Mouse (Mus musculus) cerebellum, postnatal 36 days (tissue): ENCODE measurements around the gene Ubtd2.

Experiments
- DNase-seq, 2 experiments: peaks; one replicate each; pipeline ENCODE4 v3.0.0; 2021 to 2022; ENCODE audit warnings: mixed read lengths in 2 of 2

Gene Ubtd2

DNA sequence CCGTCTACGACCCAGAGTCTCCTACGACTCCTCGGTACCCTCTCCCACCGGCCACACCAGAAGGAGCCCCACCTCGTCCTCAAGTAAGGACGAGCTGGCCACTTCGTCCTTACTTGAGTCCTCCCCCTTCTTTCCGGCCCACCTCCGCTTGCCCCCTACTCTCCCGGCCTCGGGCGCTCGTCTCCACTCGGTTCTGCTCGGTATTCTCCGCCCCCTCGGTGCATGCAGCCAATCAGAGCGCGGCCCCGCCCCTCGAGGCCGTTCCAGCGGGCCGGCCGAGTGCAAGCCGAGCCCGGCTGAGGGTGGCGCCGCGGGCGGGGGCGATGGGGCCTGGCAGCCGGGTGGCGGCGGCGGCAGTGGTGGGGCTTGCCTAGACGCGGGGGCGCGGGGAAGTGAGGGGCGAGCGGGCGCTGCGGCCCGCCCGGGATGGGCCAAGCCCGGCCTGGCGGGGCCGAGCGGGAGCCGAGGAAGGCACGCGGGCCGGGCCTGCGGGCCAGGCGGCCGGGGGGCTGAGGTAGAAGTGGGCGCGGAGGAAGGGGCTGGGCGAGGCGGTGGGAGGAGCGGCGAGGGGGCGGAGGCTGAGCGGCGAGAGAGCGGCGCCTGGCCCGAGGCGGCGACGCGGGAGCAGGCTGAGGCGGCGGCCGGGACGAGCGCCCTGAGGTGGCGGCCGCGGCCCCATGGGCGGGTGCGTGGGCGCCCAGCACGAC lies at the start of gene Ubtd2:
Ubtd2 (plus strand) TSS at position 571 of the 707 bp plus-strand sequence.
- peak; percentile 98 for DNase-seq

DNA sequence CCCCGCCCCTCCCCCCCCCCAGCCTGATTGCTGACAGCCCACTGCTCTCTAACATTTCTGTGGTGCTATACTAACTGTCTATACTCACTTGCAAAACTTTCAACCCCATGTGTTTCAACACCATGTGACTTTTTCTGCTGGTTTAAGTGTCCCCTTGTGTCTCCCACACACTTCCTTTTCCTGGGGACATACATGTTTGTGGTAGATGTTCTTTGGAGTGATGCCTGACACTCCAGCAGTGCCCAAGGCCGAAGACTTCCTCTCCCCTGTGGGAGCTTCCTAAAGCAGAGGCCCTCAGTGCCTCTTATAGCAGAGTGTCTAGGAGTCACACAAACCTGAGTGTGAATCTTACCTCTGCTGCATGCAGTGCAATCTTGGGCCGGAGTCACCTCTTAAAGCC lies 47.3 kb upstream of the Ubtd2 start:
- no peak for DNase-seq

GRCm38 (mm10) chr11:32409052-32409451 lies 46.1 kb upstream of the Ubtd2 start:
- no peak for DNase-seq

GRCm38 (mm10) chr11:32409823-32410562 lies 45.2 kb upstream of the Ubtd2 start:
- no peak for DNase-seq

DNA sequence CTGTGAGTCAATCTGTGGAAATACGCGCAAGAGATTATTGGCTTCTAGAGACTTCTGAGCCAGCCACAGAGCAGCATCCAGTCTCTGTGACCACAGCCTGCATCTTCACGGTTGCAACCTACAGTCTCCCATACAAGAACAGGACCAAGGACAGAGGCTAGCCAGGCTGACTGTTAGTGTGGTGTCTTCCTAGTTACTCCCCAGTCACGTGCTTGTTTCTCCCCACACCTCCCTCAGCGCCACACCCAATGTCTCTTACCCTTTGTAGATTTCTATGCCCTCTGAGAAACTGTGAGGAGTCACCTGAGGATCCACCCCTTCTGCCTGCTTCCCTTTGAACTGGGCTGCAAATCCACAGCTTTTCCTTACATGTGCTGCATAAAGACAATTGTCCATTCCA lies 35.2 kb upstream of the Ubtd2 start:
- no peak for DNase-seq

DNA sequence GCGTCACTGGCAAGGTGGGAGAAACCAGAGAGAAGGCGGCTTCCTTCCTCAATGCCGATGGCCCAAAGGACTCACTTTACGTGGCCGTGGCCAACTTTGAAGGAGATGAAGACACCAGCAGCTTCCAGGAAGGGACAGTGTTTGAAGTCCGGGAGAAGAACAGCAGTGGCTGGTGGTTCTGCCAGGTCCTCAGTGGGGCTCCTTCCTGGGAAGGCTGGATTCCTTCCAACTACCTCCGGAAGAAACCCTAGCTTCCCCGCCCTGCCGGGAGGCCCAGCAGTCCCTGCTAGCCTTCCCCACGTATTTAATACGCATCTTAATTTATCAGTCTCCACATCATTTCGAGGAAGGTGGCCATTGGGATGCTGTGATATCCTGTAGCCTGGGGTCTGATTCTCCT lies 31.9 kb upstream of the Ubtd2 start:
- DNase-seq, result peak; percentile 34 to 36

DNA sequence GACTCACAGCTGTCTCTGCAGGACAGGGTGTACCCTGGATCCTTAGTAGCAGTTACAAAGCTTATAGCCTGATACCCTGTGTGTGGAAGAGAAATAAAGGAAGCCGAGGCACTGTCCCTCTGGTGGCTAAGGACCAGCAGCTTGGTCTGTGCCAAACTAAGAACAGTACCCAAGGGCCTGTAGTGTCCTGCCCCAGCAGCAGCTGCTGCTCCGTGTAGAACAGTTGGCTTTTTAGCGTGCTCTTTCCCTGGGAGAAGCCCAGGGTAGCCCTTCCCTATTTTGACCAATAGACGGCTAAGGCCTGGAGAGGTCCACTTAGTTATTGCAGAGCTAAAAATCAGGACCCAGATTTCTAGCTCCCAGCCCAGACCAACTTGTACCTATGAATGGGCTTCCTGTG lies 30.6 kb upstream of the Ubtd2 start:
- DNase-seq, result no peak

GRCm38 (mm10) chr11:32425043-32425658 lies 30.0 kb upstream of the Ubtd2 start:
- no peak for DNase-seq

GRCm38 (mm10) chr11:32427537-32427936 lies 27.6 kb upstream of the Ubtd2 start:
- DNase-seq, result no peak

- no peak for DNase-seq
These were observed 19.6 kb upstream of the Ubtd2 start for GRCm38 (mm10) chr11:32435410-32436060.

- DNase-seq, result no peak
These were observed 12.6 kb upstream of the Ubtd2 start for GRCm38 (mm10) chr11:32442576-32442975.

DNA sequence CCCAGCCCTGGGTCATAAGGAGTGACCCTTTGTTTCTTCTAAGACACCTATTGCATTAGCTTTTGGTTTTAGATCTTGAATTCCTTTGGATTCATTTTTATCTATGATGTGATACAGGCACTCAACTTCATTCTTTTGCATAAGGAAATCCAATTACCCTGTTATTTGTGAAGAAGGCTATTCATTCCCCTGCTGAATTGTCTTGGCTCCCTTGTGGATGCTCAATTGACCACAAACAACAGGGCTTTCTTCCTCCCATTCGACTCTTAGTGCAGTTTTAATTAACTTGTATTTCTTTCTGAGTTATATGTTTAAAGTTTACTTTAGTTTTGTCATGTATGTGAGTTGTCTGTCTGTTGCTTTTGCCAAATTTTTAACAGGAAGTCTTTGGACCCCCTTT lies 10.9 kb upstream of the Ubtd2 start:
- DNase-seq, result no peak

DNA sequence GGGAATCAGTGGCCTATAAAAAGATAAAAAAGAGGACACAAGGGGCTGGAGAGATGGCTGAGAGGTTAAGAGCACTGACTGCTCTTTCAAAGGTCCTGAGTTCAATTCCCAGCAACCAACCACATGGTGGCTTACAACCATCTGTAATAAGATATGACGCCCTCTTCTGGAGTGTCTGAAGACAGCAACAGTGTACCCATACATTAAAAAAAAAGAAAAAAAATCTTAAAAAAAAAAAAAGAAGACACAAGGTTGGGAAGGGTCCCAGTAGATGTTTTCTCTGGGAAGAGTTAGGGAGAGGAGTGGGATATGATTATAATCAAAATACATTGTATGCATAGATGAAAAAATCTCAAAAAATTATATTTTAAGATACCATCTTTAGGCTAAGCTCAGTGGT lies 10.0 kb upstream of the Ubtd2 start:
- DNase-seq, result no peak

DNA sequence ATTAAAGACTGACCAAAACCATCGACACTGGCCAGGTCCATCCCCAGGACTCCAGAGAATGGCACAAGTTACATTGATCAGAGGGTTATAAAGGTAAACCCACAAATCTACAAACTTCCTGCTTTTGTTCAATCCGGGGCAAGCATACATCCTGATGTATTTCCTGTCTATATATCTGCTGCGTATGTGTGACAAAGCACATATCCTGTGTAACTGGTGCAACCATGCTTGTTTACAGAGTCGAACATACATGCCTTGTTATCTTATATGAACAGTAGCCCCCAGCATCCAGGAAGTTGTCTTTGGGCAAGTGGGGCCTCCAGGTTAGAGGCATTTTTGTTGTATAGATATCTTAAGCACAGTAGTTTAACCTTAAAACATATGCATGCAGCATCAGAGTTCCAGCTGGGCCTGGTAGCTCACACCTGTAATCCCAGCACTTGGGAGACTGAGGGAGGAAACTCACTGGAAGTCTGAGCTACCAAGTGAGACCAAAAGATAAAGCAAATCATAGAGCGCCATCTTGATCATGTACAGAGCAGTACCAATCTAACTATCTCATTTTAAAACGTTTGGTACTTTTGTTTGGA lies 9.4 kb upstream of the Ubtd2 start:
- DNase-seq, result no peak

- peak; percentile 52 to 62 for DNase-seq
These were observed 5.0 kb upstream of the Ubtd2 start for GRCm38 (mm10) chr11:32450216-32450615.

DNA sequence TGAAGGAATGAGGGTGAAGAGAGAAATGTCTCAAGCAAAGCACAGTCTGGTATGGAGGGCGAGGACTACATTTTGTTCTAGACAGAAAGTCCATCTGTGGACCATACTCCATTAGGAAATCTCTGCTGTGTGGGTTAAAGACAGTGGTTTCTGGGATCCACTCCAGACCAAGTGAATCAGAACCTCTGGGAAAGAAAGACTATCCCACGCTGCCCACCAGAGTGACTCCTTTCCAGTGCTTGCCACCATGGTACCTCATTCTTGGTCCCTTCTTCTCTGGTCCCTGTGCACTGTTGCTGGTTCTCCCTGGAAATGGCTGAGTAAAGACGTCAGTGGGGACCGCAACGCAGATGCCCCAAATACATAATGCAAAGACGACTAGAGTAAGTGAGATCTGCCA lies 3.9 kb upstream of the Ubtd2 start:
- DNase-seq, result no peak

- DNase-seq, result no peak
These were observed 2.4 kb upstream of the Ubtd2 start for GRCm38 (mm10) chr11:32452745-32453144.

DNA sequence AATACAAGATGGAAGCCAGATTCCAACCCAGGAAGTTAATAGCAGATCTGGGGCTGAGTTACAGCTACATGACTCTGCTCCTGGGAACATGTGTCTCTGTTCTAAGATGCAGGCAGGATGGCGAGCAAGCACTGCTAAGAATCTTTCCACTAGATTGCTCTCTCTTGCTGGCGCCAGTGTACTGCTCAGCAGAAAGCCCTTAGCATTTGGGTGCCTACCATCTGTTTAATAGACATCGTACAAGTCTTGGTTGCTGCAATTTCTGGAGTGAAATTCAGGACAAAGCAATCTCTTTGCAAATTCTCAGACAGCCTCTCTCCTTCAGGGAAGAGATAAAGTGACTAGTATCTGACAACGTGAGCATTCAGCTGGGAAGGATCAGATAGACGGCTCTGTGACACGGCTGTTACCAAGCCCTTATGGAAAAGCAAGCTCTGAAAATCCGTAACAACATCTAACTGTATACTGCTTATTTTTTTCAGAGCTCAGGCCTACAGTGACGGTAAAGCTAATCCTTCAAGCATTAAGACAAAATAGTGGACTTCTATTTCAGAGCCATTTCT lies 1.7 kb upstream of the Ubtd2 start:
- DNase-seq, result peak; percentile 20 to 37

GRCm38 (mm10) chr11:32454231-32454799 lies 855 bp upstream of the Ubtd2 start:
- DNase-seq, result no peak

- DNase-seq, result peak in 1 of 2 experiments; percentile 36
These were observed 454 bp downstream of the Ubtd2 start for GRCm38 (mm10) chr11:32455507-32456141.

GRCm38 (mm10) chr11:32456356-32456755 lies 1.2 kb downstream of the Ubtd2 start:
- no peak for DNase-seq

- DNase-seq, result no peak
These were observed 9.1 kb downstream of the Ubtd2 start for GRCm38 (mm10) chr11:32464282-32464681.
